ENCODE assay signal across 9 mouse cellular contexts in the genomic region with DNA sequence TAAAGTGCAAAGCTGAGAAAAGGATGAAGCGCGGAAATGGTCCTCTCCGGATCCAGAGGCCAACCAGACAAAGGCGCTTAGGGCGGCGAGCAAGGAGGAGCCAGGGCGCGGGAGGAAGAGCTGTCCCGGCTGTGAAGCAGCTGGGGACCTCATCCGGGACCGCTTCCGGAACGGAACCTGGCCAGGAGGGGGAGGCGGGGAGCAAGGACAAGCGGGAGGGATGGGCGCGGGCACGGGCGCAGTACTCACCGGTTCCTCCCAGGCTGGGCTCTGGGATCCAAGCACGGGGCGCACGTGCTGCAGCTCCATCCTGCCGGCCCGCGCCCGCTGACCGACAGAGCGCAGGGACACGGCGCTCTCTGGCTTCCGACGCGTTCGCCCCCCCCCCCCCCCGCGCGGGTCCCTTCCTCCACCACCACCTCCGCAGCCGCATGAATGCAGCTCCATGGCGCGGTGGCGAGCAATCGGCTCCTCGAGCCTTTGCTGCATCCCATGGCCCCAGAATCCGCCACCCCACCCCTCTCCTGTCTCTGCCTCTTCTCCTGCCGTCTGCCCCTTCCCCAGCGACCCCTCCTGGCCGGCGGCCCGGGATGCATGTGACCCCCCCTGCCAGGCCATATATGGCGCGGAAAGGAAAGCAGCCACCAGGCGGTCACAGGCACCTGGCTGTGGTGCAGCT. TPM values are rescaled to one million over a fixed set of nuclear protein-coding genes. Genes with fewer than 3 reads are reported as not detected.
DNase-seq lines count a peak whose midpoint lies in the region; ATAC-seq lines count a peak whose summit lies in the region.
"Not testable (repeated sequence)": the region's sequence is repeated elsewhere in the genome, so short reads cannot be mapped to it uniquely, and the experiment has no call there.
"Had no signal": no experiment of that assay in that cellular context is flagged by ENCODE, and none has a peak within 500 bp of the region (broad histone marks: within the 10 kb centered on the region; RNA-seq: fewer than 3 reads in every experiment).

No protein-coding gene starts in this region.

- ATAC-seq in forebrain, embryonic 12.5 days (ENCODE audit: low FRiP score); heart, embryonic 15.5 days (replicated peaks; ENCODE audit: insufficient number of reproducible peaks, insufficient read depth, low FRiP score, low read depth); limb, embryonic 11.5 days (ENCODE audit: insufficient number of reproducible peaks, low FRiP score, low TSS enrichment, low read depth): not testable (repeated sequence)
- peak; percentile 66 for ATAC-seq in kidney, embryonic 15.5 days (replicated peaks; ENCODE audit: low FRiP score)
- ATAC-seq in midbrain, embryonic 12.5 days (ENCODE audit: low FRiP score, low read depth) = peak; percentile 76

- H3K27ac ChIP-seq in brown adipose tissue, adult 24 weeks (replicated peaks; ENCODE audit: low read depth, low read length) = peak overlapping the region; percentile 66
- H3K27ac ChIP-seq in forebrain, embryonic 12.5 days = peak overlapping the region; percentile 80
- H3K27ac ChIP-seq in heart, embryonic 15.5 days = peak overlapping the region; percentile 83
- H3K27ac ChIP-seq in kidney, embryonic 15.5 days = peak overlapping the region; percentile 56; the same call in 1 of the 2 replicates
- H3K27ac ChIP-seq in limb, embryonic 11.5 days (replicated peaks; ENCODE audit: low read depth, low read length) = not testable (repeated sequence)
- peak overlapping the region; percentile 80 for H3K27ac ChIP-seq in midbrain, embryonic 12.5 days (replicated peaks)

- DNase-seq in limb, embryonic 11.5 days (ENCODE audit: low spot score) = peak; percentile 61
- peak; percentile 17 for DNase-seq in right cerebral cortex, postnatal 4 days
- DNase-seq in urinary bladder, postnatal 4 days (ENCODE audit: low spot score in 2 of 2) = peak; percentile 14 to 51

- not testable (repeated sequence) for H3K4me1 ChIP-seq in brown adipose tissue, adult 24 weeks (ENCODE audit: control insufficient read depth, insufficient read depth, insufficient read length, low read length); forebrain, embryonic 12.5 days; heart, embryonic 15.5 days (replicated peaks); kidney, embryonic 15.5 days; limb, embryonic 11.5 days (ENCODE audit: control insufficient read depth, insufficient read depth, low read length); midbrain, embryonic 12.5 days

- H3K36me3 ChIP-seq in forebrain, embryonic 12.5 days (replicated peaks); heart, embryonic 15.5 days; kidney, embryonic 15.5 days; limb, embryonic 11.5 days (ENCODE audit: control insufficient read depth, insufficient read depth, low read length); midbrain, embryonic 12.5 days: not testable (repeated sequence)

- WGBS in forebrain, embryonic 12.5 days = 0% methylated on average over 8 of the region's 54 CpGs
- WGBS in heart, embryonic 15.5 days = under 1% methylated on average over 10 of the region's 54 CpGs
- 0% methylated on average over 2 of the region's 54 CpGs for WGBS in kidney, embryonic 15.5 days
- WGBS in limb, embryonic 11.5 days = 0% methylated on average over 7 of the region's 54 CpGs
- 0% methylated on average over 8 of the region's 54 CpGs for WGBS in midbrain, embryonic 12.5 days

- H3K9ac ChIP-seq in forebrain, embryonic 12.5 days = peak overlapping the region; percentile 72
- H3K9ac ChIP-seq in heart, embryonic 15.5 days = peak overlapping the region; percentile 49; the same call in 1 of the 2 replicates
- H3K9ac ChIP-seq in kidney, embryonic 15.5 days = peak overlapping the region; percentile 37; the same call in 1 of the 2 replicates
- peak overlapping the region; percentile 56 for H3K9ac ChIP-seq in limb, embryonic 11.5 days (ENCODE audit: low read length)
- H3K9ac ChIP-seq in midbrain, embryonic 12.5 days (replicated peaks) = peak overlapping the region; percentile 72

- peak overlapping the region; percentile 60 for H3K4me2 ChIP-seq in forebrain, embryonic 12.5 days
- peak overlapping the region; percentile 71 for H3K4me2 ChIP-seq in heart, embryonic 15.5 days
- peak overlapping the region; percentile 63 for H3K4me2 ChIP-seq in kidney, embryonic 15.5 days
- H3K4me2 ChIP-seq in limb, embryonic 11.5 days (ENCODE audit: low read depth, severe bottlenecking) = peak overlapping the region; percentile 37; the same call in 1 of the 2 replicates
- peak overlapping the region; percentile 53 for H3K4me2 ChIP-seq in midbrain, embryonic 12.5 days (replicated peaks)

- H3K4me3 ChIP-seq in brown adipose tissue, adult 24 weeks (ENCODE audit: insufficient read depth, low read depth, low read length) = peak overlapping the region; percentile 32; the same call in 1 of the 2 replicates
- H3K4me3 ChIP-seq in forebrain, embryonic 12.5 days (replicated peaks) = peak overlapping the region; percentile 51
- peak overlapping the region; percentile 54 for H3K4me3 ChIP-seq in heart, embryonic 15.5 days
- H3K4me3 ChIP-seq in kidney, embryonic 15.5 days (replicated peaks) = peak overlapping the region; percentile 47
- H3K4me3 ChIP-seq in limb, embryonic 11.5 days (ENCODE audit: low read depth, low read length) = peak overlapping the region; percentile 35
- H3K4me3 ChIP-seq in midbrain, embryonic 12.5 days = peak overlapping the region; percentile 52

- H3K27me3 ChIP-seq in forebrain, embryonic 12.5 days; heart, embryonic 15.5 days; kidney, embryonic 15.5 days; limb, embryonic 11.5 days (ENCODE audit: control insufficient read depth, insufficient read depth, low read length); midbrain, embryonic 12.5 days: not testable (repeated sequence)

- H3K9me3 ChIP-seq in forebrain, embryonic 12.5 days; heart, embryonic 15.5 days (replicated peaks); kidney, embryonic 15.5 days (replicated peaks); limb, embryonic 11.5 days (ENCODE audit: control insufficient read depth, low read length); midbrain, embryonic 12.5 days: not testable (repeated sequence)

RNA-seq across cellular contexts. Expression of gene Gm3696, which starts 4.8 kb away (rescaled TPM):
- not detected in 2 replicates for polyA plus RNA-seq in brown adipose tissue, adult 24 weeks (2012; ENCODE audit: insufficient read depth, insufficient read length, missing spikeins)
- 2.6 and 2.8 TPM in 2 replicates for polyA plus RNA-seq in forebrain, embryonic 12.5 days (2016; fragmentation: Nextera tagmentation; extraction: Ambion mirVana)
- polyA plus RNA-seq in heart, embryonic 15.5 days (2015; fragmentation: Nextera tagmentation; extraction: Ambion mirVana) = 1.1 and 1.7 TPM in 2 replicates
- 0.82 and 1.1 TPM in 2 replicates for polyA plus RNA-seq in kidney, embryonic 15.5 days (2015; fragmentation: Nextera tagmentation; extraction: Ambion mirVana)
- 1.8 and 2.2 TPM in 2 replicates for polyA plus RNA-seq in limb, embryonic 11.5 days (2014; fragmentation: Nextera tagmentation; extraction: Ambion mirVana)
- polyA plus RNA-seq in midbrain, embryonic 12.5 days (2016; fragmentation: Nextera tagmentation; extraction: Ambion mirVana) = 2.9 and 3.4 TPM in 2 replicates

RNA-seq across cellular contexts. Expression of gene Gm6676, which starts 19.9 kb away (rescaled TPM):
- polyA plus RNA-seq in brown adipose tissue, adult 24 weeks (2012; ENCODE audit: insufficient read depth, insufficient read length, missing spikeins) = not detected in 2 replicates
- not detected in 2 replicates for polyA plus RNA-seq in forebrain, embryonic 12.5 days (2016; fragmentation: Nextera tagmentation; extraction: Ambion mirVana)
- not detected in 2 replicates for polyA plus RNA-seq in heart, embryonic 15.5 days (2015; fragmentation: Nextera tagmentation; extraction: Ambion mirVana)
- polyA plus RNA-seq in kidney, embryonic 15.5 days (2015; fragmentation: Nextera tagmentation; extraction: Ambion mirVana) = not detected in 2 replicates
- polyA plus RNA-seq in limb, embryonic 11.5 days (2014; fragmentation: Nextera tagmentation; extraction: Ambion mirVana) = not detected in 2 replicates
- polyA plus RNA-seq in midbrain, embryonic 12.5 days (2016; fragmentation: Nextera tagmentation; extraction: Ambion mirVana) = not detected in 2 replicates
- polyA plus RNA-seq: inflammation-experienced regulatory T-cells, adult 6 months had no signal
